Mouse (Mus musculus) mesoderm, embryonic 11.5 days (tissue): ENCODE data around the gene Magohb.
"Not testable (repeated sequence)": the region's sequence is repeated elsewhere in the genome, so short reads cannot be mapped to it uniquely, and the experiment has no call there.

Source experiments
- DNase-seq: peaks from one replicate; pipeline ENCODE4 v3.0.0-alpha.2; 2012; ENCODE audit warnings: low read depth, low spot score

Magohb gene

DNA sequence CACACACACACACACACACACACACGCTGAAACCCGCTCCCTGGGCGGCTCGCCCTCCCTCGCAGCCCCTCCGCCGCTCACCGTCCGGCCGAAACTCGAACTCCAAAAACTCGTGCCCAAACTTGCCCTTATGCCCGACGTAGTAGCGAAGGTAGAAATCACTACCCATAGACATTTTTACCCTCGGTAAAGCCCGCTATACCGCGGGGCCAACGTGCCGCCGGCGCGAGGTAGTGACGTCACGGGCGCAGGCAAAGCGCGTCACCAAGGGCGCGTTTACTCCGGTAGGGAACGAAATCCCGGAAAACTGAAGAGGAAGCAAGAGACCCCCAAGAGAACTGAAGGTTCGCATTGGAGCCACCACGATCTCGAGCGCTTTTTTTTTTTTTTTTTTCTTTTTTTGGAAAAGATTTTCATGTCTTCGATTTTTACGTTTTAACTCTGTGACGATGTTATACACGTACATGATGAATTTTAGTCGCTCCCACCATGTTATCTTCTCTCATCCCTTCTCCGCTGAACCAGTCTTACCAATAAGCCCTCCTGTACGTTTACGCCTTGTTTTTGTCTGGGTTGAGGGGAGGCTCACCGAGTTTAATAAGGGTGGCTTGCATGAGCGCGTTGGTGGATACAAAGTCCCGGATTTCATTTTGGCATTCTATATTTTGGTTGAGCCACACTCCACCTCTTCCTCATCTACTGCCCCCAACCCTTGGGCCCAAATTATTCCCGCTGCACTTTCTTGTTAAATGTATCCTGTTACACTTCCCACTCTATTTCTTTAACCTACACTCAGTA is at the start of gene Magohb:
Magohb (minus strand) TSS at position 254 of the 798 bp plus-strand sequence.
- peak; percentile 90 for DNase-seq

DNA sequence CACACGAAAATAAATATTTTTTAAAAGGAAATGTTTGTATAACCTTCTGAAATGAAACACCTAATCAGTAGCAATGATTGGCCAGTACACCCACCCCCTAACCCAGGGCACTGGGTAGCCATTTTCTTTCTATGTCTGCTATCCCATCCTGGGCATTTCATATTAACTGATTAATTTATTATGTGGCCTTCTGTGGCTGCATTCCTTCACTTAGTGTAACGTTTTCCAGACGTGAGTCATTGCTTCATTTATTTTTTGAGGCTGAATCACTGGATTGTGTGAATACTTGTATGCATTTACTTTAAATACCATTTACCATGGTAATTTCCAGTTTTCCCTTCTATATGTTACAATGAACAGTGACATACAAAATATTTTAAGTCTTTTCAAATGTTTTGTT is 47.0 kb upstream of the Magohb start:
- no peak for DNase-seq

DNA sequence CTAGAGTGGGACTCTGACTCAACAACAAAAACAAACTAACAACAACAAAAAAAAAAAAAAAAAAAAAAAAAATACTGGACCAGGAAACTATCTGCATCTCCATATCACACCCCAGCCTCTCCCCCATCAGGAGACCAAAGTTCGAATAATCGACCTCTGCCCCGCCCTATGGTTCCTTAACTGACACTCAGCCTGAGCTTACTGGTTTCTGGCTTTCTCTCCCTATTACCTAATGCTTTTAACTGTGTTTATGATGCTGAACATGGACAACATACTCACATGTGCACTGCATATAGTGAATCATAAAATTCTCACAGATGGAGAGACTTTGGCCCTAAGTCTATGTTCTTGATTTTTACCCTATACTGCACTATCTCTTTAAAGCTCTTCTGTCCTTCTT is 46.3 kb upstream of the Magohb start:
- DNase-seq, result no peak

DNA sequence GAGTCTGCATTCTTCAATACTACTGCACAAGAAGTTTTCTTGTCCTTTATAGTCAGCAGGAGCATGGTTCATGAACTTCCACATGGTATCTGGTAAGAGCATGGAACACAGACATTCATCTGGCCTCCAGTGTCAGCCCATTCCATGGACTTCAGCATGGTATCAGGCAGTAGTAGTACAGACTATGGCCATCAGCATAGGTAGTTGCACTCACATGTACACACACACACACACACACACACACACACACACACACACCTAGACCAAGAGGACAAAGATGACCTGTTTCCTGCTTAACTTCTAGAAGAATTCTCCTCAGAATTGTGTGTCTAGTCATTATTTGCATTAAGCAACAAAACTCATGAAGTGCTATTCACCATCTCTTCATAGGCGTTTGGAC is 45.7 kb upstream of the Magohb start:
- DNase-seq, result no peak

DNA sequence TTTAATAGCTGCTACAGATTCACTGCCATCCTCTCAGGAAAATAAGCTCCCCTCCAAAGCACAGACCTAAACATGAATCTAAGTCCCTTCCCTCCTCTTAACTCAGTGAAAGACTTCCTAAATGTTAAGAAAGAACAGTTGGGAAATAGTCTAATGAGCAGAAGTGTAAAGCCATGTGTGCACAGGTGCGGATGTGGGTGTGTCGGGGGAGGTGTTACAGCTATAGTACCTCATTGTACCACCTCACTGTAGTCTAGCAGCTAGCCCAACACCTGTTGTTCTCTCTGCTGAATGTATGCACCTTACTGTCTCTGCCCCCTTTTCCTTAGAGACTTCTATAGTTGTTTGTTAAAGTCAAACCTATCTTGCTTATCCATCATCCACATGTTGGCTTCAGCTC is 34.0 kb upstream of the Magohb start:
- no peak for DNase-seq

DNA sequence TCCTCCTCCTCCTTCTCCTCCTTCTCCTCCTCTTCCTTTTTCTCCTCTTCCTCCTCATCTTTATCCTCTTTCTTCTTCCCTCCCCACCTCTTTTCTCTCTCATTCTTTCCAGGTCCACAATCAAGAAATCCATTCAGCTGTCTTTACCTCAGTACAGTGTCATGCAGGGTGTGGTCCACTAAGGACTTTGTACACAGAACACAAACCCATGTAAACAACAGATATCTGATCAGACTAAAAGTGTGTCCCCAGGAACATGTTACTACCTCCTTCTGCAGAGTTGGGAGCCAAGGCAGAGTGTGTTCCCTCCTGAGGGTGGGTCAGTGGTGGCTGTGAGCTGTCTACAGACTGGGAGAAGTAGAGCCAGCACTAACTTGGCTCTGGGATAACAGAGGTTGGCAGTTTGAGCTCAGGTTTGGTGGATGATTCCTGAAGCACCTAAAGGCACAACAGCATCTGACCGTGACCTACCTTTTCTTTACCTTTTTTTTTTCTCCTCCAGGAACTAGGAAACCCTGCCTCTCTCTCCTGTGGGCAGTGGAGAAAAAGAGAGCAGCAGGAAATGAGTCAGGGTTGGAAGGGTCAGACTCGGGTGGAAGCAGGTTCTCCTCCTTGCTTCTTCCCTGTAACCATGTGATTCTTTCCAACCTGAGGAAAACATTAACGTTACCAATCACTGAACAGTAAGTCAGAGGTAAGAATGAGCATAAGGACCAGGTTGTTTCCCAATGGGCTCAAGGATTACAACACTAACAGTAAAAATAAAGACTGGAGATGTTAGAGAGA is 29.0 kb upstream of the Magohb start:
- no peak for DNase-seq

DNA sequence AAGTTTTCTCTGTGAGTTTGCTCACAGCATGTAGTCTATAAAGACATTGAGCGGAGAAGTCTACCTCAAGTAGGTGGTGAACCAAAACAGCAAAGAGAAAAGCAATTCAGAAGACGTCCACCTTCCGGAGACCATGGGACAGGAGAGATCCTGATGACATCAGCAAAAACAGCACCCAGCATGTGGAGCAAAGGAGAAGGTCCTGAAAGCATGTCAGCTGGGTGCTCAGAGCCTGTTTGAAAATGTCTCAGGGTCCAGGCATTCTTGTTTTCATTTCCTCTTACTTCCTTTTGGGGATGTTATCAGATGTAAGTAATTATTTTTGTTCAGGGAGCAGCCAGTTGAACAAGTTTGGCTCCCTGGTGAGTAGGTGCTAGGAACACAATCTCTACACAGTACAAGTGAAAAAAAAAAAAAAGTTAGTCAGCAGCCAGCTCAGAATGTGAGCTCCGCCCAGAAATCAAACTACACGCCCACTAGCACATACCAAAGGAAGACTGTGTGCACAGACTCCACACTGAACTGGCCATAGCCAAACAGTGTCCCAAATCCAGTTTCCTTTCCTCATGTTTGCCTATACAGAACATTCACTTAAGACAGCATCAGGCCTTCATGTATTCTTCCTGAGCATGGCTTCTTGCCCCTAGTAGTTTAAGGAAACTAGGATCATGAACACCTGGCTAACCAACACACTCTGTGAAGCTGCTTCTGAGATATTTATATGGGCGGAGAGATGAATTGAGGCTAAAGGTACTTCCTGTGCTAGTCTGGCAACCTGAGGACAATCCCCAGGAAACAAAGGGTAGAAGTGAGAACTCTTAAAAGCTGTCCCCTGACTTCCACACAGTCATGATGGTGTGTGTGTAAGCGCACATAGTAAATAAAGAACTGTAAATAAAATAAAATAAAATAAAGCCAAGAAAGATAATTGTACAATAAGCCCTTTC is 23.4 kb upstream of the Magohb start:
- DNase-seq, result no peak

DNA sequence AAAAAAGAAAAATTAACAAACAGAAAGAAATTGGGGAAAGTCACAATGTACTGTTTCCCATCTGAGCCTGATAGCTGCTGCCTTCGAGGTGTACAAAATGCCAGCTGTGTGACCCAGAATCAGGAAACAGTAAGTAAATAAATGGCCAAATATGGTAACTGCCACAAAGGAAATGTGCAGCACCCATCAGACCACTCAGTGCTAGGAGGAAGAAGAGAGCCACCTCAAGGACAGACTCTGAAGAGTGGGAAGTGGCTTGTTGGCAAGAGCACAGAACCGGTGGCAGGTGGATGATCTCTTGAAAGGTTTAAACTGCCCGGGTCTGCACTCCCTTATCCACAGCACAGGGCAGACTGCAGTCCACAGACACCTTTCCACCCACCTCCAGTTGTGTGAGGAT is 15.0 kb upstream of the Magohb start:
- DNase-seq, result no peak

DNA sequence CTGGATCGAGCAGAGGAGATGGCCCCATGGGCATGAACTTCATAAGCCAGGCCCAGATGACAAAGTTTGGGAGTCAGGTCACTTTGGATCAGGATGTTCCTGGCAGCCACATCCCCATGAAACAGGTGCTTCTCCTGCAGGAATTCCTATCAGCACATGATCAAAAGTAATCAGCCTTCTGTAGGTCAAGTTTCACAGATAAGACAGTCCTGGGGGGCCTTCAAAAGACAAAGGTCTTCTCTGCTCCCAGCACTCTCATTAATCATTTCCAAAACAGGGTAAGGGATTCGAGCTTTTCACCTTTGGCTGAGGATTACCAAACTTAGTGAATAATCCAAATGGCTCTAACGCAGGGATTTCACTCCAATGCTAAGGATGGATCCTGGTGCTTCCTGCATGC is 11.7 kb upstream of the Magohb start:
- DNase-seq, result no peak

DNA sequence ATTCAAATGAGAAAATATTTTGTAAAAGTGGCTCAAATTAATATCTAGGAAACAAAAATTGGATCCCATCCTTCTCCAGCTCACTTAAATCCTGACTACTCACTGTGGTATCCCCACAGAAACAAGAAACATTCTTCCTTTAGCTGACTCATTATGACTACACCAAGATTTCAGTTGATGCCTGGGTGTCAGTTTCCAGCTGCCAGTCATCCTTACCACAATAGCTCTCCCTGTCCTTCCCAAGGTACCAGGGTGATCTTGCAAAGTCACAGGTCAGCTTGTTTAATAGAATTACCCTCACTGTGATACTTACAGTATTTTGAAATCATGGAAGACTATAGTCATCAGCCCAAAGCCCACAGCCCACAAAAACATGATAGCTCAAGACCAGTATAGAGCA is 5.5 kb upstream of the Magohb start:
- DNase-seq, result no peak

DNA sequence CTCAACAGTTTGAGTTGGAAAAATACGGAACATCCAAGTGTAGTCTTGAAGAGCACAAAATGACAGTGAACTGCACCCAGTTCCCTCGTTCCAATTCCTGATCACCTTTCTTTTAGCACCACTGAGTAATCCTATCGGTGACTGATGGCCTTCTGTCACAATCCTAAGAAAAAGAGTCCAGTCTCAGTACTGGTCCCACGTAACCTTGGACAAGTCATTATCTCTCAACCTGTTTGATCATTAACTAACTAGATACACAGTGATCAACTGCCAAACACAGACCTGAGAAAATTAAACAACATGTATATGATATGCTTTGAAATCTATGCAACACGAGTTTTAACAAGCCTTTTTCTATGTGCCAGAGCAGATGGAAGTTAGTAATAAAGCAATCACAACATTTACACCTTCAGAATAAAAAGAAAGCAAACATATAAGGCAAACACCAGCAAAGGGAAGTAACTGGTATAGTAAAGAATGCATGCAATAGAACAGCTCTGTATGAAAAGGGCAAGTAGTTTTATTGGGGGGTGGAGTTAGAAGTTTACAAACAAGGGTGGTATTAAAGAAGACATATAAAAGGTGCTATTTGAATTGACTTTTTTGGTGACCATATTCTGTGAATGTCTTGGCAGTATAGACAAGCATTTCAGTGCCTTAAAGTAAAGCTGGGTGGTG is 1.5 kb upstream of the Magohb start:
- no peak for DNase-seq

DNA sequence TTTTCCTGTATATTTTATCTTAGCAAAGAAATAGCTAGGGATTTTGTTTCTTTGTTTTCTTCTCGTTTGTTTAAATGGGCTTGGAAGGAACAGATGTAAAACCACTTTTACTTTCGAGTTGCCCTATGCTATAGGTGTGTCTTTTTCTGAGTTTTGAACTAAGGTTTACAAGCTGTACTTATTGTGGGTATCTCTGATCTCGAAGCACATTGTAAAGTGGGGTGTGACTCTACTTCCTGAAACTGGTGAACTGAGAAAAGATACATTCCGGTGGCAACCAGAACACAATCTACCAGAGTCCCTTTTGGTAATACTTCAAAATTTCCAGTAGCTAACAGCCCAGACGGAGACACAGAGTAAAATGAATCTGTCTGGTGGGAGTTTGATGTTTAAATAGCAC is 872 bp upstream of the Magohb start:
- DNase-seq, result no peak

DNA sequence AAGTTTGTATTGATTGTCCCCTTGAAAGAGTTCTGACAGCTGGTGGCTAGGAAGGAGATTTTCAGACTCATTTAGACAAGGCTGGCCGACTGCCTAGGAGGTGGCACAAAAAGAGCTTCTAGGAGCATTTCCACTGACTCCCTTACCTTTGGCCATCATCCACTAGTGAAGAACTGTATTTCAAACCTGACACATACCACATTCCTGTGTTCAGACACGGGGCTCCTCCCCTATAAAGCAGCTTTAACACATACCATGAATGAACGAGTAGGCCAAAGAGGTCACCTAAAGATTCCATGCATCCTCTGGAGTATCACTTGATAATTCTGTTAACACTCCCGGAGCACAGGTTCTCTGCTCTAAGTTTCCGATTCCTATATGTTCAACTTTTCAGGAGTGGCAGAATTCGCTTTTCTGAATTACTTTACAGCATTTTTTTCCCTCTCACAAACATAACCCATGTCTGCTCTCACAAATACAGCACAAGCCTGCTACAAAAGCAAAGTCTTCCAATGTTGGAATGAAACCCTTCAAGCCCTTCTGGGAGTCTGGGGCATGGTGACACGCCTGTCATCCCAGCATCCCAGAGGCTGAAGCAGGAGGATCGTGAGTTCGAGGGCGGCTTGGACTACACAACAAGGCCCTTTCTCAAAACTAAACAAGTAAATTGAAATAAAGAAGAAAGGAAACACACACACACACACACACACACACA is 611 bp downstream of the Magohb start:
- DNase-seq, result peak; percentile 27

DNA sequence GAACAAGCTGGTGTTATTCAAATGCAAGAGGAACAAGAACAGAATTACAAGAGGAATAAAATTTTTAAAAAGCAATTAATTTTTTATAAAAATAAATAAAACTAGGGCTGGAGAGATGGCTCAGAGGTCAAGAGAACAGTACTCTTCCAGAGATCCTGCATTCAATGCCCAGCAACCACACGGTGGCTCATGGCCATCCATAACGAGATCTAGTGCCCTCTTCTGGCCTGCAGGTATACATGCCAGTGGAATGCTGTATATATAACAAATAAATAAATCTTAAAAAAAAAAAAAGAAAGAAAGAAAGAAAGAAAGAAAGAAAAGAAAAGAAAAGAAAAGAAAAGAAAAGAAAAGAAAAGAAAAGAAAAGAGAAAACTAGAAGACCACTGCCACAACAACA is 2.6 kb downstream of the Magohb start:
- DNase-seq, result peak; percentile 37

DNA sequence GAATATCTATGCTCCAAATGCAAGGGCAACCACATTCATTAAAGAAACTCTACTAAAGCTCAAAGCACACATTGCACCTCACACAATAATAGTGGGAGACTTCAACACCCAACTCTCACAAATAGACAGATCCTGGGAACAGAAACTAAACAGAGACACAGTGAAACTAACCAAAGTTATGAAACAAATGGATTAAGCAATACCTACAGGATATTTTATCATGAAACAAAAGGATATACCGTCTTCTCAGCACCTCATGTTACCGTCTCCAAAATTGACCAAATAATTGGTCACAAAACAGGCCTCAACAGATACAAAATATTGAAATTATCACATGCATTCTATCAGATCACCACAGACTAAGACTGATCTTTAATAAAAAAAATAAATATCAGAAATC is 14.9 kb downstream of the Magohb start:
- not testable (repeated sequence) for DNase-seq

DNA sequence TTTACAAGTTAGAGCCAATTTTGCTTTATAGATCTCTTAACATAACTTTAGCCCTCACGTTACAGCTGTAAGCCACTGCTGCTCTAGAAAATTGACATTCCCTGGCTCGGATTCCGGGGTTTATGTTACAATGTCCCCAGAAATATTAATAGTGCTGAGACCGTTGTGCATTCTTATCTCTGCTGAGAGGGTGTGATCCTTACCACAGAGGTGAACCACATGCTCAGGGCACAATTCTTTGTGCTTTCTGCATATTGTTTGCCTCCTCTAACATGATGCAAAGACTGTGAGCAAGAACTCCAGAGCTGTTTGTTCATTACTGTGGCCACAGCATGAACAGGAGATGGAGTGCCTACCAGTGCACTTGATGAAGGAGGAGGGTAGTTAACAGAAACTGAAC is 16.4 kb downstream of the Magohb start:
- no peak for DNase-seq

DNA sequence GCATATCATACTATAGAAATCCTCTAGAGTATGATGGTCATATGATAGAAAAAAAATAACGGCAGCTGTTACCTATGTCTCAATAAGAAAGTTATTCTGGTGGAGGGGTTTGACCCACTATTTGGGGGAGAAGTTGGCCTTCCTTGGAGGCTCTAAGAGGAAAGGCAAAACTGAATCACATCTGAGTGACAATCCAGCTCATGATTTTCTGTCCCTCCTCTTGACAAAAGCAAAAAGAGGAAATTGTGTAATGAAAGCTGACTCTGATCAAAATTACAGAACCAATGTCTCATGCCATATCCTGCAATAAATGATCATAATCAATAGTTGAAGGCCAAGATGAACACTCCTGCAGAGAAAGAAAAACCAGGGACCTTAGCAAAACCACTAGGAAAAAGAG is 20.7 kb downstream of the Magohb start:
- no peak for DNase-seq

DNA sequence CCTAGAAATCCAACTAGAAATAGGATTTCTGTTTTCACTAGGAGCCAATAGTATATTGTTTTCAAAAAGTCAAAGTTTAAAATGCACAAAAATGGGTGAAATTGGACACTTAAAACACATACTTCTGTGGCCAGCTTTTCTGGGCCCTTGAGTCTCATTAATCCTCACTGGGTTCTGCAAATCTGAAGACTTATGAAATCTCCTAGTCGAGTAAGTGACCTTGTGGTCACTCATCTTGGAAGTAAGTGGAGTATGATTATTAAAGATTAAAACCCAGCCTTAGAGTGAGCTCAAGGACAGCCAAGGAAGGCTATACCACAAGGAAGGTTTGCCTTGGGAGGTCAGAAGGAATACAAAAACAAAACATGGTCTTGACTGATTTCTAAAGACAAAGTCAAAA is 22.7 kb downstream of the Magohb start:
- DNase-seq, result no peak

DNA sequence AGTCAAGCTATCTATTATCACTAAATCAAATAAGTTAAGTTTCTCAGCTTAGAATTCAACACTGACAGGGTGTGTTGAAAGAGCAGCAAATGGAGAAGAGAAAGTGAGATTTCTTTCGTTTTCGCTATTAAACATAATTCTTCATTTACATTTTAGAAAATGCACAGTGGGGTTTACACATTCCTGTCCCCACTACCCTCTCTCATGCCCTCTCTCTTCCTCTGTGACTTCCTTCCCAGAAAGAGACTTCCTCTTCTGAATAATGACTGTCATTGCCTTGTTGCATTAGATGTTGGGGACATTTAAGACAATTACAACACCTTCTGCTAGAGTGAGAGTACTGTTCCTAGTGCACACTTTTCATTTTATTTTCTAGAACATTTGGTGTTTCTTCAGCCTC is 23.4 kb downstream of the Magohb start:
- no peak for DNase-seq

DNA sequence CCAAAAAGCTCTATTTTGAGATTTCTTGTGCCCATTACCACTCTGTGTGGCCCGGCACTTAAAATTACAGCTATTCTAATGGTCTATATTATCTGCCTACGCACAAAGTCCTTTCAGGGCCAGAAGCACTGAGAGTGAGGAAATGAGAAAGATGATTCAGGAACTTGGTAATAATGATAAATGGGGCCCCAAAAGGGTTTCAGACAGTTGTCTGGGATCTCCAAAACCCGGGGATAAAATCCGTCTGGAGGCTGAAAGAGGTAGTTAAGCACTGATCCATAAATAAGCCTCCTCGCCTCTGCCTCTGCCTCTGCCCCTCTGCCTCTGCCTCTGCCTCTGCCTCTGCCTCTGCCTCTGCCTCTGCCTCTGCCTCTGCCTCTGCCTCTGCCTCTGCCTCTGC is 28.9 kb downstream of the Magohb start:
- DNase-seq, result no peak

DNA sequence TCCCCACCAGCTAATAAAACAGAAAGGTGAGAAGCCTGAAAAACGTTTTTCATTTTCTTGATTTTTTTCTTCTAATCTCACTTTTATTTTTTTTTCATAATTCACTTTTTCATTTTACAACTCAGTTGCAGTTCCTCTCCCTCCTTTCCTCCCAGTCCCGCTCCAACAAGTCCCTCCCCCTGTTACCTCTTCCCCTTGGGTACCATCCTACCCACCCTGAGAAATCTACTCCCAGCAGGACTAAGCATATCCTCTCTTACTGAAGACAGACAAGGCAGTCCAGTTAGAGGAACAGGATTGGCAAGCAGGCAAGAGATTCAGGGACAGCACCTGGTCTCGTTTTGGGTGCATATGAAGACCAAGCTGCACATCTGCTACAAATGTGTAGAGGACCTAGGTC is 30.3 kb downstream of the Magohb start:
- no peak for DNase-seq
